Mouse (Mus musculus): ENCODE measurements around the gene Shroom3.
A peak's percentile ranks its signal among the peaks of the same experiment; 100 is the strongest.

The Shroom3 gene

DNA sequence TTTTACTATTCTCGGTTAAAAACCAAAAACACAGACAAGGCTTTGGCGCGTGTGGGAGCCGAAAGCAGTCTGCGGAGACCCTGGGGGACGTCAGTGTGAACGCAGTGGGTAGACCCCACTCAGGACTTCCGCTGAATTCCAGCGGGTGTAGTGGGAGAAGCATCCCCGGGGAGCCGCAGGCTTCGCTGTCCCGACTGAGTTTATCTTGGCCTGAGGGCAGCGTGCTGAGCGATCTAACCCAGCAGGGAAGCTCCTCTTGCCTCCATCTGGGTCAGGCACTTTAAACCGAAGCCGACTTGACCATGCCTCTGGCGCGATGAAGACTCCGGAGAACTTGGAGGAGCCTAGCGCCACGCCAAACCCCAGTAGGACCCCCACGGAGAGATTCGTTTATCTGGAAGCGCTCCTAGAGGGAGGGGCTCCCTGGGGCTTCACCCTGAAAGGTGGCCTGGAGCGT is at the start of gene Shroom3:
Gene Shroom3 (plus strand): TSS at position 85 of the 457 bp plus-strand sequence.
- no peak for DNase-seq (ENCODE audit: low spot score)

DNA sequence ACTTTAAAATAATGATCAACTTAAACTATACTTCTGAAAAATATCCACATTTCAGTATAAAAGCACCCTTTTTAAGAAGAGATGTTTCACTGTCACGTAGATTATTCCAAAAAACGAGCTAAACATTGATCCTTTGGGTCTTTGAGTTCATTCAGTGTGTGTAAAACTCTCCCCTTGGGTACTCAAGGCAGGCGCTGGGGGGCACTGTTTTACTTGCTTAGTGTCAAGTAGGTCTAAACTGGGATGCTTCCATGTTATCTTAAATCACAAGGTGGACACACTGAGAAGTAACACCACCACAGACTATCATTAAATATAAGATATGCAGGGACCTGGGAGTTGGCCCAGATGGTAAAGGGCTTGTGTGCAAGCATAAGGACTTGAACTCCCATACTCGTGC is 49.7 kb upstream of the Shroom3 start:
- no peak for DNase-seq (ENCODE audit: low spot score)

DNA sequence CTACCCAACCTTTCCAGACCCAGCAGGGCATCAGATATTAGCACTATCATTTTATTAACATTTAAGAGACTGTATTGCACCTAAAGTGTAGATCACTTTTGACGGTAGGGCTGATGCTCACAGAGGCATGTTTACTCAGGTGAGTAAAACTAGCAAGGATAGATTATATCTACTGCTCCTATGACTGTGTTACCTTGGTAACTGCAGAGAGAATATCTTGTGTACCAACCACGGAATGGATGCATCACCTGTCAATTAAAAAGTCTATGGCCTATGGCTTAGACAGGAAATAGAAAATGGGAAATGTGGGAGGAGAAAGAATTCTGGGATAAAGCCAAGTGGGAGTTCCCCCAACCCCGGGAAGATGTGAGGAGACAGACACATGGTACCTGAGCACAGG is 48.3 kb upstream of the Shroom3 start:
- DNase-seq (ENCODE audit: low spot score): no peak

DNA sequence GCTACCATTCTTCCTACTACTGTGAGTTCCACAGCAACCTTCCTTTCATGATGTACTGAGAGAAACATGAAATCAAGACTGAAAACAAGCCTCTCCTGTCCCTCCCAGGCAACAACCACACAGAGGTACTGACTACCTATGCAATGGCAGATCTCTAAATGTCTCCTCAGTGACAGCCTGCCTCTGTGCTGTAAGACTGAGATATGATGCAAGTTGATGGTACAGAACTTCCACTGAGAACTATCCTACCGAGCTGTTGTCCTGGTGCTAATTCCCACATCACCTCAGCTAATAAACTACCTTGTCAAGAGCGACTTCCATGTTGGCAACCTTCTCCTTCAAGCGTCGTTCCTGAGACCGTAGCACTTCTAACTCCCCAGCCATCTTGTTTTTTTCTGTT is 47.3 kb upstream of the Shroom3 start:
- DNase-seq (ENCODE audit: low spot score): no peak

DNA sequence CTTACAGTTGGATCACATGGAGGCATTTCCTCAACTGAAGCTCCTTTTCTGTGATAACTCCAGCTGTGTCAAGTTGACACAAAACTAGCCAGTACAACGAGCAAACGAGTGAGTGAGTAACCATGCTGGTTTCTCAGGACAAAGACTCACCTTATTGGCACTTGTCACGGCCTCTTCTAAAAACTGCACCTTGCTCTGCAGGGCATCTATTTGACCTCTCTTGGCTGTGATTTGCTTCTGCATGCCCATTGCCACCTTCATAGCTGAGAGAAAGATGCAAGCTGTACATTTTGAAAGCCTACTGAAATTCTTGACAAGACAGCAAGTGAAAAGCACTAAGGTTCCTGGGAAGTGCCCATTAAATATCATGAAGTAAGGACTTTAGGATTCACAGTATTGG is 42.4 kb upstream of the Shroom3 start:
- DNase-seq (ENCODE audit: low spot score): no peak

DNA sequence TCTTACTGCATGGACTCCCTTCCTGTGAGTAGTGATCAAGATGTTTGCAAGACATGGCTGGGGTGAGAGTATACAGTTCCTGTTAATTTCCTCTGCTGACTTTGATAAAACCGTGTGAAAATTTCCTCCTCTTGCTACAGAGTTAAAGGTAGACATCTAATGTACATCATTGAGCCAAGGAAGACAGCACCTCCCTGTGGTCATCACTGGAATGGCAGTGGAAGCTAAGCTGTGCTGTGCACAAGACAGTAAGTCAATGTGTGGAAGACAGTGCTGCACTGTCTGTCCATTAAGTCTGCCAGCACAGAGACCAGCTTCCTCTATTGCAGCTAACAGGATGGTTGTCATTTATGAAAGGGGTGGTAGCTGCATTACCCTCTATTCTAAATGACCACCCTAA is 27.0 kb upstream of the Shroom3 start:
- DNase-seq (ENCODE audit: low spot score): peak; percentile 65

DNA sequence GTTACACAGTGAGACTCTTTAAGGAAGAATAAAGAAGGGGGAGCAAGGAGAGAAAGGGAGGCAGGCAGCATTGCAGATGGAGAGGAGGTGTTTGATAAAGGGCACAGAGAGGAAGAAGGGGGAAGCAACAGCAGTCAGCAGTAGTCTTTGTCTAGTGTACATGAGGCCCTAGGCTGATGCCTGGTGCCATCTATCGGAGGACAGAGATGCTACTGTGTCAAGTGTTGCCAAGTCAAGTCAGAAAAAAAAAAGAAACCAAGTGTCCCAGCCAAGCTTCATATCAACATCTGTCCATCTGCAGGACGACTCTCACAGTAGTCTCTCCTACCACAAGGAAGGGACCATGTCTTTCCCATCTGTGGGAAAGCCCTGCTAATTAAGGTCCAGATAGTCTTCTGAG is 18.9 kb upstream of the Shroom3 start:
- DNase-seq (ENCODE audit: low spot score): no peak

DNA sequence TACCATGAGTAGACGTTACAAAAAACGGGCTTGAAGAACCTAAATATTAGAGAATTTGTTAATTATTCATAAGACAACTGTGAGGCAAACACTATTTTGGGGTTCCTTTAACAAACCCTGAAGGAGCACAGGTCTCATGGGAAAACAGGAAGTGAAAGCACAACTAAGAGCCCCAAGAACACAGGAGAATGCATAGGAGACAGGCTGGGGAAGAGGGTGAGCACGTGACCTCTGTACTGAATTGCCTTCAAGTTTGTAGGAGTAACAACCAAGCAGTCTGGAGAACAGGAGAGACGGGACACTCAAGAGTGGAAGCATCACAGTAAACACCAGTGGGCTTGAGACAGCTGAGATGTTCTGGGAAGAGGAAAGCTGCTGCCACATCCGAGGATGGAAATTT is 16.4 kb upstream of the Shroom3 start:
- DNase-seq (ENCODE audit: low spot score): no peak

DNA sequence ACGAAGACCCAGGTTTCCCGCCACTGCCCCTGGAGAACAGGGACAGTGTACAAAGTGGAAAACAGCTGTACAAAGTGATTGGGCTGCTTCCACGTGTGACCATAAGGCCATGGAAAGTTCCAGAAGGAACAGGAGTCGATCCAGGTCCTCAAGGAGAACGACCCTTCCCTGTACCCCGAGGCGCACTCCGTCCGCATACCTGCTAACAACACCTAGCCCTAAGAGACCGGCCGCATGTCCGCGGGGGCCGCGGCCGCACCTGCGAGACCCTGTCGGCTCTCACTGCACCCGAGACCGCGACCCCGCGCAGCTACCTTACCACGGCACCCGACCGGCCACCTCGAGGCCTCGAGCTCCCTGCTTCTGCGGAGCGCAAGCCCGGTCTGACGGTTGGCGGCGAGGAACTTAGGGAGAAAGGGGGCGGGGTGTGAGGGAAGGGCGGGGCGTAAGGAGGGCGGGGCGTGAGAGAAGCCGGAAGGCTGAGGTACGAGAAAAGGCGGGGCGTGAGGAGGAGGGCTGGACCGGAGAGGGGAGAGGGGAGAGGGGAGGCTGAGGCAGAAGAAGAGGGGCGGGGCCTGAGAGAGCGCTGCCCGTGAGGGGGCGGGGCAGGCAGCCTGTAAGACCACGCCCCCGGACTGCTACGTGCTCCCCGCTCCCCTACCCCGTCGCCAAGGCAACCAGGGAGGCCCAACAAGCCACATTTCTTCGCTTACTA is 8.2 kb upstream of the Shroom3 start, which contains the start of gene Ccdc158:
Gene Ccdc158 (minus strand): TSS at position 413 of the 715 bp plus-strand sequence.
- peak; percentile 90 for DNase-seq (ENCODE audit: low spot score)

DNA sequence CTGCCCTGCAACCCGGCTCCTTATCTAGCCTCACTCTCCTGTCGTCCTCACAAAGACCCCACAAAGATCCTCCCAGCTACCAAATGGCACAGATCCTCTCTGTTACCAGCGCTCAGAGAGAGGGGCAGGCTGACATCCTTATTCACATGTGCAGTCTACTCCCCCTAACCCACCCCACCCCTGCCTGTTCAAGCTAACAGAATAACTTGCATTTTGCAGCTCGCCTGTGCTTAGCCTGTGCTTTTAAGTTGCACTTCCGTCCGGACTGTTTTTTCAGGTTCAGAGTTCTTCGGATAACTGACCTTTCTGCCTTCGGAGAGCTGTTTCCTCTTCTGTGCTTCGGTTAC is 7.7 kb upstream of the Shroom3 start:
- DNase-seq (ENCODE audit: low spot score): no peak

DNA sequence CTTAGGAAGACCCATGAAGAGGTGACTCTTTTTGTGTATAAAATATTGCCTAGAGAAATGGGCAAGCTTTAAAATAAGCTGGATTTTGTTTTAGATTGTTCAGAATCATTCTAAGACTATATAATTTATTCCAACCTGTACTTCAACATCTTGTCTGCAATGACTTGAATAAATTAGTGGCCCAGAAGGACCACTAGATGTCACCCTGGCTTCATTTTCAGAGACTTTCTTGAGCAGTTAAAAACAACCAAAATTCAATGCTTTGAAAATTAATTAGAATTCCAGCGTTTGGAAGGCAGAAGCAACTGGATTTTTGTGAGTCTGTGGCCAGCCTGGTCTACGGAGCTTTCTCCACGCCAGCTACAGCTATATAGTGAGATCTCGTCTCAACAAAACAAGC is 3.8 kb upstream of the Shroom3 start:
- no peak for DNase-seq (ENCODE audit: low spot score)

DNA sequence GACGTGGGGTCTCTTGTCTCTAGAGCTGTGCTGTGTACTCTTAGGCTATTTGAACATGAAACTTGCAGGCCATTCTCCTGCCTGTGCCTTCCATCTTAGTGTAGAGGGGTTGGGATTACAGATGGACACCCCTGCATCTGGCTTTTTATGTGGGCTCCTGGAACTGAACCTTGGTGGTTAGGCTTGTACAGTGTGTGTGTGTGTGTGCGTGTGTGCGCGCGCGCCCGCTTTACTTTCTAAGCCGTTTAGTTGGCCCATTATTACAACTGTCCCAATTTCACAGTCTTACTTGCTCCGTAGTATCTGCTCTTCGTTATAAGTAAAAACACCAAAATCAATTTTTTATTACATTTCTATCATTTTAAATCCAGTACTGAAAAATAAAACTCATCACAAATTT is 1.4 kb upstream of the Shroom3 start:
- no peak for DNase-seq (ENCODE audit: low spot score)

DNA sequence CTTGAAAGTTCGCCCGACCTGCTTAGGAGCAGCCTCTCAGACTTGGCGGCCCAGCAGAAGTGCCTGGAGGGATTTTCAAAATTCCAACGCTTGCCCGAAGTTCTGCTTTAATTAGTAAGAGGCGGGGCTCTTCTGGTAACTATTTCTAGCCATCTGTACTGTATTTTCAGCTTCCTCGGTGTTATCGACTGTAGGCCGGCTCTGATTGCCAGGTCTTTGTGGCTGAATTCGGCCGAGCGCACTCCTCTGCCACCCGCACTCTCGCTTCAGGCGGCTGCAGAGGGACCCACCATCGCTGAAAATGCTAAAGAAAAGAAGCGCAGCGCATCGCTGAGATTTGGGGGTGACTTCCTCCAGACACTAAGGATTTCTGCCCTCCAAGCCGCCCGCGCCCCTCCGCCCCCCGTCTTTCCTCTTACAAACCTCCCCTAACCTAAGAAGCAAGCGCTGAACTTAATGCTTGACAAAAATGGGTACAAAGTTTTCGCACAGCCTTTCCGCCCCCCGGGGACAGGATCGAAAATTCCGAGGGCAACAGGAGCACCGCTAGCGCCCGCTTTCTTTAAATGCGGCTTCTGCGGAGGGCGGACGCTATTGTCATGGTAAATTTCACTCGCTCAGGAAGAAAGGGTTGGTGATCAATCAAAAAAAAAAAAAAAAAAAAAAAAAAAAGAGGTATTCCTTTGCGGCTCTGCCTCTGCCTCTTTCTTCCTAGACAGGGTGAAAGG is 450 bp upstream of the Shroom3 start:
- no peak for DNase-seq (ENCODE audit: low spot score)

DNA sequence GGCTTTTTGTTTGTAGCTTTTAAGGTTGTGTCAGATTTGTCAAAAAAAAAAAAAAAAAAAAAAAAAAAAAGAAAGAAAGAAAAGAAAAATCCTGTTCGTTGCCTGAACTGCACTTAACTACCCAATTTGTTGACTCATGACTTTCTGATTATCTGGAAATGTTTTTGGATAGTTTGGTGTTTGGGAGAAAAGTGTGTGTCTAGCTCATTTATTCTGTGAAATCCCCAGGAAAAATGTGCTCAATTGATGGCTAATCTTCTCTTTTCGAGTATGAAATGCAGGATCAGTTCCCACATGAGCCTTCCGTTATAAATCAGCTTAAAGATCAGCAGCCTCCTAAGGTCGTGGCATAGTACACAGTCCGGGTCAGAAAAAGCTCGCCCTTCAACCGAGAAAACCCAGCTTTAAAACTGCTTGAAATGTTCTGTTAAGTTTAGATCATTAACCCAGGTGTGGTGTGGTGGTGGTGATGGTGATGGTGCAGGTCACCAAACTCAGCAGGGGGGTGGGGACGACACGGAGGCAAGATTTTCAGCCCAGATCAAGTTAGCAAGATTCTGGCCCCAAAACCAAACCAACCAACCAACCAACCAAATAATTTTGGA is 738 bp downstream of the Shroom3 start:
- DNase-seq (ENCODE audit: low spot score): no peak

DNA sequence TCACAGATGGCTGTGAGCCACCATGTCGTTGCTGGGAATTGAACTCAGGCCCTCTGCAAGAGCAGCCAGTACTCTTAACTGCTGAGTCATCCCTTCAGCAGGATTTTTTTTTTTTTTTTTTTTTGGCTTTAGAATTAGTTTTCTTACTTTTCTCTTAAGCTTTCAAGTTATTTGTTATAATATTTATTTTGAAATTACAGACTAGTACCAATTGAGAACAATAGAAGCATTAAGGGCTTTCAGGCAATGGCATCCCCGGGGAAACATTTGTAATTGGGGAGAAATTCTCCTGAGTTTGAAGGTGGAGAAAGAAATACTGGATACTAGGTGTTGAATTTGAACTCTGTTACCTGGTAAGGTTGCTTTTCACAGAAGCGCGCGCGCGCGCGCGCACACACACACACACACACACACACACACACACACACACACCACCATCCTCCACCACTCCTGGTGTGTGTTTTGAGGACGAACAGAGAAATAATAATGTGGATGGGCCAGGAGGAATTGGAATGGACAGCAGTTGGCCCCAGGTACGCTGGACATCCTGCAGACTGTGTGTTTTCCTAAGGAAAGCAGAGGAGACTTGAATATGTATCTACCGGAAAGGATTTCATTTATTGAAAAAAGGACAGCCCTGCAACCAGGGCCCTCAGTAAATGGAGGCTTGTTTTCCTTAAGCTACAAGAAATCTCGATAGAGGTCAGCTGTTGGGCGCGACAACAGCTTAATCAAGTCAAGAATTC is 1.7 kb downstream of the Shroom3 start:
- no peak for DNase-seq (ENCODE audit: low spot score)

DNA sequence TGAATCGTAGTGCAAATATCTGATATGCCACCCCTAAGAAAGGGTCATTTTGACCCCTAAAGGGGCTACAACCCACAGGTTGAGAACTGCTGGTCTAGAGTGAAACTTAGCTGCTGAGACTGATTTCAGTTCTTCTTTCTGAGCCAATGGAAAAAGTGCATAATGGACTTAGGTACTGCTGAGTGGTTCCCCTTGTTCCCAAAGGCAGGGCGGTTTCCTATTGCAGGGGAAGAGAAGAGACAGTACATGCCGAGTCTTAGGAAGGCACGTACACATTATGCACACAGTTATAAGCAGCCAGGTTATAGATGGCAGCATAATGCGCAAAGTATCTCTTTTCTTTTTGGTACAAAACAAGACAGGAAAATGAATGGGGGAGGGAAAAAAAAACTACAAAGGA is 4.9 kb downstream of the Shroom3 start:
- DNase-seq (ENCODE audit: low spot score): no peak

DNA sequence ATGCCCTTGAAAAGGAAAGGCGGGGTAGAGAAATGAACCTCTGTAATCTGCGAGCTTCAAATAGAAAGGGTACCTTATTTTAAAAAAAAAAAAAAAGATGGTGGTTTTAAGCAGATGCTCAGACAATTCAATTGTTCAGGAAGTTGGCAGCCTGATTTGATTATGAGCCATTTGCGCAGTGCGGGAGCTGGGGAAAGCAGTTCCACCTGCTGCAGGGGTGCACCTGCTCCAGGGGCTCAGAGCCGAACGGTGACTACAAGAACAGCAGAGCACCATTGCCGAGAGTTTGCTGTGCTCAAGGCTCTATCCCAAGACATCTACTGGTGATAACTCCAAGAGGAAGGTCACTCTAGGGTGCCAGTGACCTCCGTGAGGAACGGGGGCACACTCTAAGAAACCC is 5.3 kb downstream of the Shroom3 start:
- DNase-seq (ENCODE audit: low spot score): no peak

DNA sequence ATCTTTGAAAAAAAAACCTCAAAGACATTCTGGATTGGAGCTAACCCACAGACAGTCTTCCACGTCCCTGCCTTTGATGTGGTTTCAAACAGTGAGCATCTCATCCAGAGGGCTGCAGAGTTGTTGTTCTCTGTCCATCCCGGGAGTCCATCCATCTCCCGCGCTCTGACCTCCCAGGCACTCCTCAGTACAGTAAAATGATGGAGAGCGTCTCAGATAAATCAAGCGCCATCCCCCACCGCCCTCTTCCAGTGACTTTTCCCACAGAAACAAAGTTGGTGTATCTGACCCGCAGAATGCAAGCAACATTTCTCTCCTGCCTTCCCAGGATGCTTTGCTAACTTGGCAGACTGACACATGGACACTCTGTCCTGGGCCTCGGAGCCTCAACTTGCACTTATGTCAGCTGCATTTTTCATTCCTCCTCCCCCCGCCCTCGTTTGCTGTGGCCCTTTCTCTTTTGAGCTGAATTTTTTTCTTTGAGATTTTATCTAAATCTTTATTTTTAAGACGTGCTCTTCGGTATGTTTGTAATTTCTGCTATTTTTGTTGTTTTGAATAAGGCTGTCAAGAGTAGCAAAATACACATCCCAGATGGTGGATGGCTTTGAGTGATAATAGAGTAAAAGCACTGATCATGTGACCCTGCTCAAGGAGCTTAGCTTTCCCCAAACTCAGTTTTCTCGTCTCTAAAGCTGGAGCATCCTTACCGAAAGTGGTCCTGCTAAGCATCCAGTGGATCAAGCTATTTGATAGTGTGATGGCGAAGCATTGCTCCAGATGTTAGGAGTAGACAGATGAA is 9.2 kb downstream of the Shroom3 start:
- DNase-seq (ENCODE audit: low spot score): no peak

DNA sequence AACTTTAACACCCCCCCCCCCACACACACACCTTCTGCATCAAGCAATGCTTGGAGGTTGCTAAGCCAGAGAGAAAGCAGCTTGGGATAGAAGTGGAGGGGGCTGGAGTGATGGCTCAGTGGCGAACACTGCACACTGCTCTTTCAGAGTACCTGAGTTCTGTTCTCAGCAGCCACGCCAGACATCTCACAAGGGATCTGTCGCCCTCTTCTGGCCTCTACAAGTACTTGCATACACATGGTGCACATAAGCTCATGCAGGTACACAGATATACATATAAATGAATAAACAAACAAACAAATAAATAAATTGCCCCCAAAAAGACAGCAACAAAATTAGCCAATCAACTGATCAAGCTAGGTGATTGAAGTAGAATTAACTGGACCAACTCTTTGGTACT is 10.5 kb downstream of the Shroom3 start:
- no peak for DNase-seq (ENCODE audit: low spot score)

DNA sequence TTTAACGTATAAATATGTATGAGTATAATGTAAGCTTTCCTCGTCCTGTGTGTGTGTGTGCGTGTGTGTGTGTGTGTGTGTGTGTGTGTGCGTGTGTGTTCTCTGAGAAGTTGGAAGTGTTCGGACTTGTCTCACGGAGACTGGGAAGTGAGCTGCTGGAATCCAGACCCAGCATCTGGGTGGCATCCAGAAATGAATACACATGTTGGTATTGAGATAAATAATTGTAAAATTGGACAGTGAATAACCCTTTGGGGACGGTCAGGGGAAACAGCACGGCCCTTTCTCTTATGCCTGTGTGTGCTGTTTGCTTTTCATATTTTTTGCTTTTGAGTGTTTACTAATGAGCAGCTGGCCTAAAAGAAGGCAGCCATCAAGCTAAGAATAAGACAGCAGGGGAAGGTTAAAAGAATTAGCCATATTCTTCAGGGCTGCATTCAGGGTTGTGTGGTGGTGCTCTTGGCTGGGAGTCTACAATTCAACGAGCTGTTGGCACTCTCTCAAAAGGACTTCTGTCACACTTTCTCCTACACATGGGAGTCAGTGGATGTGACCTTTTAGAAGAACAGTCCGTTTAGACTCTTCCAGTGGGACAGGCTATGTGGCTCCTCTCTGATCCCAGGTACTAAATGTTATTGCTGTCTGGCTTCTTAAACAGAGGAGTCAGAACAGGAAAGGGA is 11.2 kb downstream of the Shroom3 start:
- no peak for DNase-seq (ENCODE audit: low spot score)

DNA sequence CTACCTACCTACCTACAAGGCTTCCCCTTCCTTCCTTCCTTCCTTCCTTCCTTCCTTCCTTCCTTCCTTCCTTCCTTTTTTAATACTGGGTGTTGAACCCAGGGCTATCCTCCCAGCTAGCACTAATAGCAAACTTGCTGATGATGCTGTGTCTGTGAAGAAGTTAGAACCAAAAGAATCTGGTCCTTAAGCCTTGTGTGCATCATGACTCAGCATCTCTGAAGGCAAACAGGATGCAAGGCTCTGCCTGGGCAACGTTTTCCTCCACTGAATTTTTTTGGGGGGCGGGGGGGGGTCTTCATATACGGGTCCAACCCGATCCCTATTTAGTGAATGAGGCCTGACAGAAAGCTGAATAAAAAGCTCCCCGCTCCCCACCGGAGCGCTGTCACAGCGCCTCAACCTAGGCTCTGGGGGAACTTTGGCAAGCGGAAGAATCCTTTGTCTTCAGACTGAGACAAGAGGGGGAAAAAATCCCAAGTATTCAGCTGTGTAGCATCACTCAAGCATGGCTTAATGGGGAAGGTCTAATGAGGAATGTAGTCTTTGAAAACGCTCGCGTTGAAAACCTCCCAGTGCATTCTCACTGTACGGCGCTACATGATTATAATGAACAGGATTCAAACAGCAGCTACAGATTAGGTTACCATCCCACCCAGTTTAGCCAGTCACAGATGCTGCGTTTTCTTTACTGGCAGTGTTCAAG is 15.0 kb downstream of the Shroom3 start:
- DNase-seq (ENCODE audit: low spot score): no peak

Data from testis, postnatal 10 days (tissue).